Mouse (Mus musculus) cerebellum, postnatal 25 days (tissue): ENCODE measurements around the gene Gse1.

ENCODE experiments used
- DNase-seq, 2 experiments: peaks; one replicate each; pipeline ENCODE4 v3.0.0; 2021; ENCODE audit warnings: mixed read lengths in 2 of 2

Gse1 gene

GRCm38 (mm10) chr8:120486477-120487376 is 258.5 kb downstream of the Gse1 start:
- DNase-seq: peak; percentile 73 to 77

- DNase-seq: no peak
Measured at GRCm38 (mm10) chr8:120487377-120487728, 259.1 kb downstream of the Gse1 start.

- DNase-seq: peak; percentile 83 to 85
Measured at GRCm38 (mm10) chr8:120487729-120488510, 259.7 kb downstream of the Gse1 start.

GRCm38 (mm10) chr8:120488636-120489131 is 260.4 kb downstream of the Gse1 start:
- peak; percentile 73 to 76 for DNase-seq

- DNase-seq: peak; percentile 79
Measured at GRCm38 (mm10) chr8:120489142-120489754, 261.0 kb downstream of the Gse1 start.

- DNase-seq: peak; percentile 72 to 73
Measured at GRCm38 (mm10) chr8:120489771-120490281, 261.6 kb downstream of the Gse1 start.

GRCm38 (mm10) chr8:120490354-120491141 is 262.3 kb downstream of the Gse1 start:
- peak in 1 of 2 experiments; percentile 48 for DNase-seq

- no peak for DNase-seq
Measured at GRCm38 (mm10) chr8:120491166-120491793, 263.0 kb downstream of the Gse1 start.

GRCm38 (mm10) chr8:120492193-120492880 is 264.1 kb downstream of the Gse1 start:
- DNase-seq: peak in 1 of 2 experiments; percentile 27

- DNase-seq: peak in 1 of 2 experiments; percentile 22
Measured at GRCm38 (mm10) chr8:120492881-120493220, 264.6 kb downstream of the Gse1 start.

GRCm38 (mm10) chr8:120493508-120494464 is 265.5 kb downstream of the Gse1 start:
- peak in 1 of 2 experiments; percentile 22 for DNase-seq

GRCm38 (mm10) chr8:120494903-120495302 is 266.6 kb downstream of the Gse1 start:
- peak; percentile 63 to 80 for DNase-seq

- DNase-seq: no peak
Measured at GRCm38 (mm10) chr8:120495461-120495860, 267.2 kb downstream of the Gse1 start.

- DNase-seq: no peak
Measured at GRCm38 (mm10) chr8:120496478-120496877, 268.2 kb downstream of the Gse1 start.

- peak in 1 of 2 experiments; percentile 22 for DNase-seq
Measured at GRCm38 (mm10) chr8:120497503-120497946, 269.3 kb downstream of the Gse1 start.

GRCm38 (mm10) chr8:120498349-120498831 is 270.1 kb downstream of the Gse1 start:
- peak in 1 of 2 experiments; percentile 46 for DNase-seq

- DNase-seq: peak; percentile 83 to 91
Measured at GRCm38 (mm10) chr8:120498926-120499605, 270.8 kb downstream of the Gse1 start.

GRCm38 (mm10) chr8:120500701-120501261 is 272.5 kb downstream of the Gse1 start:
- DNase-seq: peak; percentile 62 to 75
